Mouse (Mus musculus) heart, postnatal 0 days (tissue): ENCODE measurements around the gene Cyp4f14. TPM values are rescaled to one million over a fixed set of nuclear protein-coding genes. Genes with fewer than 3 reads are reported as not detected.

Source experiments
- ATAC-seq: fragments of 200-750 bp; cut with Nextera tagmentation; 2 replicates; pipeline ENCODE4 v1.8.0; 2017; ENCODE audit warnings: low read depth, moderate number of reproducible peaks, moderate library complexity; ENCODE audit not compliant: insufficient read depth
- DNase-seq: peaks from one replicate; pipeline ENCODE4 v3.0.0-alpha.2; 2016; ENCODE audit warnings: low spot score
- H3K27ac ChIP-seq: fragments of 300-500 bp; sonication (generic); 2 replicates; pipeline ENCODE4 v1.5.1; 2014; ENCODE audit warnings: low read depth, mild to moderate bottlenecking
- H3K27me3 ChIP-seq: fragments of 300-500 bp; sonication (generic); 2 replicates; pipeline ENCODE4 v1.6.1; 2014; ENCODE audit warnings: low read length, mixed read lengths; ENCODE audit not compliant: control insufficient read depth, insufficient read depth
- H3K36me3 ChIP-seq: fragments of 300-500 bp; sonication (generic); replicated peaks from 2 replicates; pipeline ENCODE4 v1.6.1; 2014; ENCODE audit warnings: low read length, mixed read lengths; ENCODE audit not compliant: control insufficient read depth, insufficient read depth
- H3K4me1 ChIP-seq: fragments of 300-500 bp; sonication (generic); 2 replicates; pipeline ENCODE4 v1.6.1; 2014; ENCODE audit warnings: antibody characterized with exemption; ENCODE audit not compliant: control insufficient read depth, insufficient read depth
- H3K4me2 ChIP-seq: fragments of 300-500 bp; sonication (generic); 2 replicates; pipeline ENCODE4 v1.6.1; 2014; ENCODE audit warnings: low read depth, mild to moderate bottlenecking, low read length, moderate library complexity
- H3K4me3 ChIP-seq: fragments of 300-500 bp; sonication (generic); 2 replicates; pipeline ENCODE4 v1.5.1; 2014; ENCODE audit warnings: low read depth, low read length
- H3K9ac ChIP-seq: fragments of 300-500 bp; sonication (generic); replicated peaks from 2 replicates; pipeline ENCODE4 v1.6.1; 2014; ENCODE audit warnings: low read depth, low read length, mixed read lengths
- H3K9me3 ChIP-seq: fragments of 300-500 bp; sonication (generic); replicated peaks from 2 replicates; pipeline ENCODE4 v1.6.1; 2016; ENCODE audit warnings: low read length; ENCODE audit not compliant: control insufficient read depth
- CTCF ChIP-seq: IDR thresholded peaks from 2 replicates; pipeline ENCODE4 v1.5.1; 2016; ENCODE audit warnings: antibody characterized with exemption, control low read depth, low read depth
- EP300 ChIP-seq: IDR thresholded peaks from 2 replicates; pipeline ENCODE4 v1.6.1; 2016; ENCODE audit warnings: antibody characterized with exemption, low read depth
- WGBS: fragments of 180-500 bp; shearing (Covaris S2); extraction: QIAGEN DNeasy Blood & Tissue Kit; methylation state at CpG from one replicate; pipeline ENCODE4 v1.1.7; 2014; 5-methylcytosine and 5-hydroxymethylcytosine counted together
- polyA plus RNA-seq: library from polyadenylated mRNA; unstranded; fragments of >200 nt; fragmentation: Nextera tagmentation; extraction: Ambion mirVana; gene quantifications from 2 replicates; pipeline ENCODE4 v1.2.1, GENCODE M21; 2015
- total RNA-seq: library from RNA; depleted of rRNA; stranded (reverse); fragments of >200 nt; gene quantifications from 2 replicates; pipeline ENCODE4 v1.2.3, GENCODE M21; 2014; ENCODE audit warnings: low replicate concordance

The Cyp4f14 gene
- total and polyA plus RNA-seq, 2 experiments from 2014 or later, result not detected

- Histone ChIP-seq H3K4me1 (peaks cover 18% of the 10 kb centered on the region), H3K4me2 (peak within 1 kb of the TSS; percentile 85), H3K36me3 (no peaks in the 10 kb centered on the region), H3K4me3 (peak within 1 kb of the TSS; percentile 66), H3K9me3 (no peaks in the 10 kb centered on the region), H3K9ac (peak within 1 kb of the TSS; percentile 68), H3K27me3 (no peaks in the 10 kb centered on the region), H3K27ac (peak within 1 kb of the TSS; percentile 92)
- ATAC-seq, result peak; percentile 99
- peak; percentile 93 for DNase-seq
- WGBS, result 8% methylated on average over 12 of the region's 12 CpGs
- TF ChIP-seq EP300 (peak; percentile 91), CTCF (no peak)
Observed at GRCm38 (mm10) chr17:32947215-32947914, 30.2 kb upstream of the Cyp4f14 start, which contains the start of gene Cyp4f13. Gene Cyp4f13 (minus strand): TSS chr17:32947402.

- H3K4me2 ChIP-seq, result peak overlapping the region; percentile 85
- ATAC-seq (peak; percentile 5; the same call in 1 of the 2 replicates), DNase-seq (no peak)
Observed at GRCm38 (mm10) chr17:32946716-32947115, 29.6 kb upstream of the Cyp4f14 start.

GRCm38 (mm10) chr17:32944402-32945035 is 27.4 kb upstream of the Cyp4f14 start:
- no peak overlapping the region for H3K27ac ChIP-seq
- H3K36me3 ChIP-seq, result no peaks in the 10 kb centered on the region
- WGBS, result 58% methylated on average over 3 of the region's 3 CpGs
- no peak overlapping the region for H3K9ac ChIP-seq
- H3K4me1 ChIP-seq, result peaks cover 18% of the 10 kb centered on the region
- no peaks in the 10 kb centered on the region for H3K9me3 ChIP-seq
- no peak for TF ChIP-seq EP300
- 0 out of 2 replicates have a peak, but pooled peaks have one; percentile 13 for TF ChIP-seq CTCF
- no peak overlapping the region for H3K4me3 ChIP-seq
- ATAC-seq (no peak), DNase-seq (no peak)
- no peaks in the 10 kb centered on the region for H3K27me3 ChIP-seq
- H3K4me2 ChIP-seq, result no peak overlapping the region

More at GRCm38 (mm10) chr17:32946716-32947115, 29.6 kb upstream of the Cyp4f14 start:
- H3K36me3 ChIP-seq, result no peaks in the 10 kb centered on the region
- peak overlapping the region; percentile 68 for H3K9ac ChIP-seq
- H3K4me3 ChIP-seq, result peak overlapping the region; percentile 66
- 36% methylated on average over 9 of the region's 9 CpGs for WGBS
- TF ChIP-seq EP300 (no peak), CTCF (no peak)
- H3K27ac ChIP-seq, result peak overlapping the region; percentile 92
- H3K4me1 ChIP-seq, result peaks cover 18% of the 10 kb centered on the region
- no peaks in the 10 kb centered on the region for H3K27me3 ChIP-seq
- H3K9me3 ChIP-seq, result no peaks in the 10 kb centered on the region

- 83% methylated on average over 3 of the region's 3 CpGs for WGBS
- TF ChIP-seq EP300 (no peak), CTCF (no peak)
- no peak for DNase-seq
Observed at GRCm38 (mm10) chr17:32943661-32944060, 26.5 kb upstream of the Cyp4f14 start.

GRCm38 (mm10) chr17:32939831-32940230 is 22.7 kb upstream of the Cyp4f14 start:
- Histone ChIP-seq H3K27ac (no peak overlapping the region), H3K27me3 (no peaks in the 10 kb centered on the region), H3K4me3 (no peak overlapping the region), H3K4me1 (no peaks in the 10 kb centered on the region), H3K9ac (no peak overlapping the region), H3K4me2 (no peak overlapping the region), H3K9me3 (no peaks in the 10 kb centered on the region), H3K36me3 (no peaks in the 10 kb centered on the region)
- no peak for DNase-seq
- TF ChIP-seq EP300 (no peak), CTCF (no peak)
- no peak for ATAC-seq
- WGBS, result 71% methylated on average over 4 of the region's 4 CpGs

More at GRCm38 (mm10) chr17:32943661-32944060, 26.5 kb upstream of the Cyp4f14 start:
- Histone ChIP-seq H3K9ac (no peak overlapping the region), H3K4me3 (no peak overlapping the region), H3K36me3 (no peaks in the 10 kb centered on the region), H3K4me2 (no peak overlapping the region), H3K9me3 (no peaks in the 10 kb centered on the region), H3K4me1 (peaks cover 18% of the 10 kb centered on the region), H3K27me3 (no peaks in the 10 kb centered on the region), H3K27ac (no peak overlapping the region)
- ATAC-seq, result no peak
